Mouse (Mus musculus) CD4-positive helper T cell, adult 2 months (primary cell): ENCODE measurements around the gene Nkd2.

Experiments used
- DNase-seq: peaks from one replicate; pipeline ENCODE4 v3.0.0-alpha.2; 2012; ENCODE audit warnings: low read depth, missing footprints, low spot score

Nkd2 gene

GRCm38 (mm10) chr13:73816338-73816737 lies 31.1 kb downstream of the Nkd2 start:
- no peak for DNase-seq

- no peak for DNase-seq
These were observed 33.2 kb downstream of the Nkd2 start for GRCm38 (mm10) chr13:73814181-73814580.

- DNase-seq: no peak
These were observed 34.5 kb downstream of the Nkd2 start for GRCm38 (mm10) chr13:73812936-73813335.

GRCm38 (mm10) chr13:73804914-73805313 lies 42.5 kb downstream of the Nkd2 start:
- DNase-seq: no peak

- DNase-seq: no peak
These were observed 43.8 kb downstream of the Nkd2 start for GRCm38 (mm10) chr13:73803450-73804178.

- no peak for DNase-seq
These were observed 48.3 kb downstream of the Nkd2 start for GRCm38 (mm10) chr13:73799110-73799509.

- DNase-seq: no peak
These were observed 54.3 kb downstream of the Nkd2 start for GRCm38 (mm10) chr13:73793171-73793570.

- no peak for DNase-seq
These were observed 55.3 kb downstream of the Nkd2 start for GRCm38 (mm10) chr13:73792176-73792575.

- no peak for DNase-seq
These were observed 64.9 kb downstream of the Nkd2 start for GRCm38 (mm10) chr13:73782486-73782885.

- no peak for DNase-seq
These were observed 69.9 kb downstream of the Nkd2 start for GRCm38 (mm10) chr13:73777578-73777977.

- no peak for DNase-seq
These were observed 71.6 kb downstream of the Nkd2 start for GRCm38 (mm10) chr13:73775786-73776185.

- DNase-seq: peak; percentile 33
These were observed 73.8 kb downstream of the Nkd2 start for GRCm38 (mm10) chr13:73773519-73774205.

- DNase-seq: peak; percentile 75
These were observed 74.8 kb downstream of the Nkd2 start for GRCm38 (mm10) chr13:73772655-73773054.

GRCm38 (mm10) chr13:73771131-73771530 lies 76.3 kb downstream of the Nkd2 start:
- no peak for DNase-seq

GRCm38 (mm10) chr13:73769916-73770682 lies 77.3 kb downstream of the Nkd2 start:
- no peak for DNase-seq
